Mouse (Mus musculus) right cerebral cortex, postnatal 14 days (tissue): ENCODE data around the gene Rnf44.

Source experiments
- DNase-seq: peaks from one replicate; pipeline ENCODE4 v3.0.0; 2022

The Rnf44 gene

GRCm38 (mm10) chr13:54686139-54687053, 7.3 kb downstream of the Rnf44 start:
- no peak for DNase-seq

- DNase-seq = no peak
Measured at GRCm38 (mm10) chr13:54685174-54685573, 8.5 kb downstream of the Rnf44 start.

DNA sequence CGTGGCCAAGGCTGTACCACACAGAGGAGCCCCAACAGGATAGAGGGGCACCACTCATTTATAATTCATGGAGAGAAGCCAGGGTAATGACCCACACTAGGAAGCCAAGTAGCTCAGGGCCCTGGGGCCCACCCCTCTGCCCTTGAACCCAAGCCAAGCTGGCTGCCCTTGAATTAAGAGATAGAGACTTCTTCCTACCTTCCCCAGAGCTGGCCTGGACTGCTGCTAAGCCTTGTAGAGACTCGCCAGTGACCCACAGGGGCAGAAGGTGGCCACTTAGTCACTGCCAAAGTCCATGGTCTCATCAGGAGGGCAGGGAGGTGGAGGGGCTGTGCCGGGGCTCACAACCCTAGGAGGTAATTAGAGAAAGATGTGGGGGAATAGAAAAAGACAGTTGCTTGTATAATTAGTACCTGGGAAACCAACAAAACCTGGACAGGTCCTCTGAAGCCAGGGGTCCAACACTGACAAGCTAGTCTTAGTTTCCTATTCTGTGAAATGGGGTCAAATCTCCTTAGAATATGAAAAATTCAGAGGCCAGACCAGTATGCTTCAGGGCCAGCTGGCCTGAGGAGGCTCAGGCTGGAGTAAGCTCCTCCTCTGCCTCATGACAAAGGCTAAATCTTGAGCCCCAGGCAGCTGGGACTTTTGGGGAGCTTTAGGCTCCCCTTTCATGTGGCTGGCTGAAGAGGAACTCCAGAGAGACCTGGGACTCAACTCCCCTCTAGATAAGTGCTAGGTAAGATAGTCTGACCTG, 9.4 kb downstream of the Rnf44 start:
- no peak for DNase-seq

DNA sequence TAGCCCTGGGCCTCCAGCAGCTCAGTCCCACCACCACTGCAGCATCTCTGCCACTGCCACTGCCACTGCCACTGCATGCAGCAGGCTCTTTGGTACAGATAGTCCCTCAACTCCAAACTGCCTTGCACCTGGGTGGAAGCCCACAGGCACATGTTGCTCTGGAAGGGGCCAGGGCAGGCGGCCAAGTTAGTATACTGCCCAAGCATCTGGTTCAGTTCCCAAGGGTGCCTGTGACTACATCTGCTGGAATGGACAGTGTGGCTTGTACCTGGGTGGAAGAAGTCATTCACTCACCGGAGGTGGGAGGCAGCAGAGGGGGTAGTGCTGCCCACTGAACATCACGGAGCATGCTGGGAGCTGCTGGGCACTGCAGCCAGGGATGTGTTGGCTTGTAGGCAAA, 10.4 kb downstream of the Rnf44 start:
- DNase-seq = no peak

- DNase-seq = no peak
Measured at GRCm38 (mm10) chr13:54681291-54681690, 12.4 kb downstream of the Rnf44 start.

- no peak for DNase-seq
Measured at GRCm38 (mm10) chr13:54680184-54680853, 13.4 kb downstream of the Rnf44 start.

DNA sequence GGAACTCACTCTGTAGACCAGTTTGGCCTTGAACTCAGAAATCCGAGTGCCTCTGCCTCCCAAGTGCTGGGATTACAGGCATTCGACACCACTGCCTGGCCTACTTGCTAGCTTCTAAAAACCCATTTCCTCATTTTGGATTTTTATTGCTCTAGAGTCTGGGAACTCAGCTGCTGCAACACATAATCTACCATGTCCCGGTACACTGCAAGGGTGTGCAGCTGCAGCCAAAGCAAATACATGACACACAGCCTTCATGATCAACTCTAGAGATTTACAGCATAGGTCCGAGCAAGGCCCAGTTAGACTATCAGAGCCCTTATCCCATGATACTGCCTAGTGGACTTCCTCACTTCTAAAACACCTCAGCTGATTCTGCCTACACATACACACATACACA, 15.4 kb downstream of the Rnf44 start:
- no peak for DNase-seq

DNA sequence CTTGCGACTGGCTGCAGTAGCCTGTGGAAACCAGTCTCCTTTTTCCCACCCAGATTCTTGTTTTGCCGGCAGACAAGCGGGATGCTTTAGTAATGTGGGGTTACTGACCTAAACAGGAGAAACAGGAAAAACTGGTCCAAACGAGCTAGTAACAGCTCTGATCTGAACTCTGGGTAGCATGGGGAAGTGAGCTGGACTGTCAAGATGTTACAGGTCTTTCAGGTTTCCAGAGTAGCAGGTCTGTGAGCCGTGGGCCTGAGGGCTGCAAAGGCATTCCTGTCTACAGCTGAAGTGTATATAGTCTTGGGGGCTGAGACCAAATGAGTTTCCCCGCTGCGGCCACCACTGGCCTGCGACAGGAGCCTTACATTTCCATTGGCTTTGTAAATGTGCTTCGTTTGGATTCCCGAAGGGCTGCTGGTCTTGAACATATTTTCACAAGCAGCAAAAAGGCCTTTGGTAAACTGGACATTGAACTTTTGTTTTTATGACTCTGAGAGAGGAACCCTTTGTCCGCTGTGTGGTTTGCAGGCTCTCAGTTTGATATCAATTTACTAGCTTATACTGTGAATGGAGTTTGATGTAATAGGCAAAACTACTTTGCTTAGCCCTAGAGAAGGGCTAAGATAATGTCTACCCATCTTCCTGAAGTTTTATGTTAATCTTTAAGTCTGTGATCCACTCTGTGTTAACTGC, 17.7 kb downstream of the Rnf44 start:
- no peak for DNase-seq

DNA sequence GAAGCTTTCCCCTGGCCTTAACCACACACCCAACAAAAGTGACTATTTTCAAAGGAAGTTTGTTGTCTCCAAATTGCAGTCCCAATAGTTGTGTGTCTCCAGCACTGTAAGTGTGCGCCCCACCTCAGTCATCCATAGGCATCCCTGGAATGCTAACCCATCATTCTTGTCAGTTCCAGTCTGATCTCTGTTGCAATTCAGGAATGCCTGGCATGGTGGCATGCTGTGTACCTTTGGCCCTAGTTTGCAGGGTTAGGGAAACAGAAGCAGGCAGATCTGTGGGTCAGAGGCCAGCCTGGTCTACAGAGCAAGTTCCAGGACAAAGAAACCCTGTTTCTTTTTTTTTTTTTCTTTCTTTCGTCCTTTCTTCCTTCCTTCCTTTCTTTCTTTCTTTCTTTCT, 23.2 kb downstream of the Rnf44 start:
- DNase-seq = no peak

DNA sequence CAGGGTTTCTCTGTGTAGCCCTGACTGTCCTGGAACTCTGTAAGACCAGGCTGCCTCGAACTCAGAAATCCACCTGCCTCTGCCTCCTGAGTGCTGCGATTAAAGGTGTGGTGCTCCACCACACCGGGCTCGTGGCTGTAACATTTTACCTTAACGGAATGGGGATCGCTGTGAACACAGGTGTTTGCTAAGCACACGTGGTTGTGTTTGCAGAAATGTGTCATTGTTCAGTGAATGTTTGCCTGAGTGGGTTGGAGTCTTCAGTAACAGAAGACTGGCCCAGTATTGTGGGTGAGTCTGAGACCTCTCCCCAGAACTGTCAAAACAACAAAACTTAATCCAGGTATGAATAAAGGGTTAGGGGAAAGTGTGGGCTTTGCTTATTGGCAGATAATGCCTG, 28.6 kb downstream of the Rnf44 start:
- DNase-seq = no peak

GRCm38 (mm10) chr13:54664509-54664908, 29.2 kb downstream of the Rnf44 start:
- DNase-seq = no peak

DNA sequence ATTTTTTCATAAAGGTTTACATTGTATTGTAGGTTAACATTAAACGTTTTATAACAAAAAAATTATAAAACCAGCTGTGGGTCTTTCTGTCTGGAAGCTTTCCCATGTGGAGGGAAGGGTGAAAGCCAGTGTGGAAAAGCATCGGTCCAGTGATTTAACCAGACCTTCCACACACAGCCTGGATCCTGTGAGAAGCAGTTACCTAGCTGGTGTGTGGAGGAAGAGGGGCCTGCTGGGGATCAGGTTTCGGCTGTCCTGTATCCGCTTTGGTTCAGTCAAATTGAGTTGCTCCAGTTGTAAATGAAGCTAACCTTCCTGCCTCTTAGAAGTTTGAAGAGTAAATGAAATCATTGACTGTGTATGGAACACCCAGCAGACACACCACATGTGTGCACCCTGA, 29.7 kb downstream of the Rnf44 start:
- no peak for DNase-seq

DNA sequence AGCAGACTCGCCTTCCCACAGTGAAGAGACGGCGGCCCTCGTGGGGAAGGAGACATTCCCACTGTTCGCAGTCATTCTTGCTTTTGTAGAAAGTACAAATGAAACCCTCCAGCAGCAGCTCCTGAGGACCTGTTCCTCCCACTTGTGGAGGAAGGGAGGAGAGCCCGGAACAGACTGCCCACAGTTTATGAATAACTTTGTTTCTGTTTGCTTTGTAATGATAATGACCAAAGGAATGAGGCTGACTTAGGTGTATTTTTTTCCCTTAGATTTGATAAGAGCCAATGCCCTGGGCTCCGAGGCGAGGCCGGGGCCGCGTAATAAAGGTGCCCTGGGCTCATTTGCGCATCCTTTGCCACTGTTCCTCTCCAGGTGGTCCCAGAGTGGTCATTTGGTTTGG, 32.3 kb downstream of the Rnf44 start:
- no peak for DNase-seq

- no peak for DNase-seq
Measured at GRCm38 (mm10) chr13:54660877-54661276, 32.8 kb downstream of the Rnf44 start.

- no peak for DNase-seq
Measured at GRCm38 (mm10) chr13:54650461-54650860, 43.2 kb downstream of the Rnf44 start.

DNA sequence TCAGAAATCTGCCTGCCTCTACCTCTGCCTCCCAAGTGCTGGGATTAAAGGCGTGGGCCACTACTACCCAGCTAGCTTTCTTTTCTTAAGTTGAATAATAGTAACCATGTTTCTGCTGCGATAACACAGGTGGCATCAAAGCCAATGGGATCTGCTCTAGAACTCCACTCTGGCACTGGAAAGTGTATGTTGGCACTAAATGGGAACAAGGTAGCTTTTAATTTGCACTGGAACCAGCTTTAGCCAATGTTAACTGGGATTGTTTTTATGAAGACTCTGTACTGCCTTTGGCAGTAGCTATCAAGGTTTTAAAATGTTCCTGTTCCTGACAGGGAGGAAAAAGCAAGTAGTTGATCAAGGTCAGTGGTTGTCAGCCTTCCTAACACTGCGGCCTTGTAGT, 58.7 kb downstream of the Rnf44 start:
- DNase-seq = no peak

GRCm38 (mm10) chr13:54632731-54633277, 60.9 kb downstream of the Rnf44 start:
- DNase-seq = no peak
